Mouse (Mus musculus) left cerebral cortex, postnatal 10 days (tissue): ENCODE data around the gene Olfr91. TPM values are rescaled to one million over a fixed set of nuclear protein-coding genes. Genes with fewer than 3 reads are reported as not detected.
"Not testable (repeated sequence)": the region's sequence is repeated elsewhere in the genome, so short reads cannot be mapped to it uniquely, and the experiment has no call there.

Experiments used
- DNase-seq, 2 experiments: peaks; one replicate each; pipeline ENCODE4 v3.0.0; 2021 to 2022; ENCODE audit warnings: low spot score in 2 of 2, mixed read lengths in 1 of 2; ENCODE audit errors: extremely low spot score in 1 of 2
- intact Hi-C: fragments of 180-260 bp; cut with DNase I; formaldehyde crosslinking; loops from one replicate; pipeline ENCODE4 v1.15.1; 2025
- total RNA-seq, 2 experiments: library from RNA; stranded (reverse); gene quantifications; 2 replicates each; pipeline ENCODE4 v1.2.3; 2021

Olfr91 gene
- not detected for total RNA-seq

- no peak for DNase-seq
Observed at GRCm38 (mm10) chr17:37098178-37098577, at the start of gene Olfr91. Gene Olfr91, minus strand, starts transcription at chr17:37098278.

GRCm38 (mm10) chr17:37131366-37131765, 33.3 kb upstream of the Olfr91 start:
- intact Hi-C loops, DNase-seq: not testable (repeated sequence)

More at GRCm38 (mm10) chr17:37098178-37098577, at the start of gene Olfr91:
- intact Hi-C loops, result no loop called here

DNA sequence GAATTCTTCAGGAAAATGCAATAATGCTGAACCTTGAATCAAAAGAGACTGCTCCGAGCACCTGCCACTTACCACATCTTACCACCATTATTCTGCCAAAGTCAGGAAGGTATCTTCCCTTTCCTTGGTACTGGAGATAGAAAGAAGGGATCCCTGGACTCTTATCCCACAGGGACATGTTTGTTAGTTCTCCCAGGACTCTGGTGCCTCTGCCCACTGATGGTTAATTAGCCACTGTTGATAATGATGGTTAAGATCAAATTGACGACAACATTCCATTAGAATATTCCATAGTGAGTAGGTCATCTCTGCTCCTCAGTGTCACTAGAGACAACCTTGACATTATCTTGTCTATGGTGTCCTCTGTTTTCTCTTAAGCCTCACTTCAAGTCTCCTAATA, 21.9 kb upstream of the Olfr91 start, which contains the start of gene Olfr92:
TSS of gene Olfr92 (minus strand) at position 101 of the 400 bp plus-strand sequence.
- no peak for DNase-seq
- intact Hi-C loops, result no loop called here

DNA sequence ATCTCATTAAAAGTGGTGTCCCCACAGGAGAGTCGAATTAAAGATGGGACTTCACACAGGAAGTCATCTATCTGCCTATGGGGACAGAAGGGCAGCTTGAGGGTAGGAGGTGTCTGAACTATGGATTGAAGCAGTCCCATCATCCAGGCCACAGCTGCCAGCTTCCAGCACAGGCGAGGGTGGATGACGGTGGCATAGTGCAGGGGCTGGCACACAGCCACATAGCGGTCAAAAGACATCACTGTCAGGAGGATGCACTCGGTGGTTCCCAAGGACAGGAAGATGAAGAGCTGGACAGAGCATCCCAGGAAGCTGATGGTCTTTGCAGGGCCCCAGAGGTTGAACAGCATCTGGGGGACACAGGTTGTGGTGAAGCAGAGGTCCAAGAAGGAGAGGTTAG, 4.8 kb downstream of the Olfr91 start:
- no peak for DNase-seq
- intact Hi-C loops, result no loop called here

- intact Hi-C loops, result no loop called here
- no peak for DNase-seq
Observed at GRCm38 (mm10) chr17:37092198-37092597, 5.9 kb downstream of the Olfr91 start.

DNA sequence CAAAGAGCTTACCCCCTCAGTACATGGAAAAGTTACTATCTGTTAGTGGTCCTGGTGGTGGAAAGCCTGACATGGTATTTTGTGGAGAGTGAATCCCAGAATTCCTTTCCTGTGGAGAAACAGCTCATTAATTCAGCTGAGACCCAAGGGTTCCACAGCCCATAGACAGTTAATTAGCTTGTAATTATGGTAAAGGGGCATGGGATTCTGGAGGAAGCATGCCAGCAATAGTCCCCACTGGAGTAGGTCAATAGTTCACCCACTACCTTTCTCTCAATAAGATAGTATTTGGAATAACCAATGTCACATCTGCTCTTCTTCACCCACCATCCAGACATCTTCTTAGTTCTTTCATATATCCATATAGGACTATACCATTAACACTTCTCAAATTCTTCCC, 9.7 kb downstream of the Olfr91 start, which contains the start of gene Olfr90:
TSS of gene Olfr90 (minus strand) at position 101 of the 400 bp plus-strand sequence.
- intact Hi-C loops, result no loop called here
- no peak for DNase-seq

DNA sequence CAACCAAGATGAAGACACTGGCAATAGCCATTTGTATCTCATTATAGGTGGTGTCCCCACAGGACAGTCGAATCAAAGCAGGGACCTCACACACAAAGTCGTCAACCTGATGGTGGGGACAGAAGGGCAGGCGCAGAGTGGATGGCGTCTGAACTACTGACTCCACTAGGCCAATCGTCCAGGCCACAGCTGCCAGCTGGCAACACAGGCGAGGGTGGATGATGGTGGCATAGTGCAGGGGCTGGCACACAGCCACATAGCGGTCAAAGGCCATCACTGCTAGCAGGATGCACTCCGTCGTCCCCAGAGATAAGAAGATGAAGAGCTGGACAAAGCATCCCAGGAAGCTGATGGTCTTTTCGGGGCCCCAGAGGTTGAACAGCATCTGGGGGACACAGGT, 12.5 kb downstream of the Olfr91 start:
- intact Hi-C loops, result no loop called here
- DNase-seq, result no peak

GRCm38 (mm10) chr17:37084632-37085031, 13.4 kb downstream of the Olfr91 start:
- DNase-seq, result no peak
- intact Hi-C loops, result no loop called here

GRCm38 (mm10) chr17:37083327-37083726, 14.8 kb downstream of the Olfr91 start:
- intact Hi-C loops, result loop anchor here (2.0 kb wide), 1 partner anchor 119 kb away; no protein-coding TSS in a partner anchor
- DNase-seq, result peak in 1 of 2 experiments; percentile 64

GRCm38 (mm10) chr17:37081659-37082058, 16.4 kb downstream of the Olfr91 start:
- intact Hi-C loops, result loop anchor here (2.0 kb wide), 1 partner anchor 121 kb away; no protein-coding TSS in a partner anchor
- DNase-seq, result no peak

- intact Hi-C loops, result no loop called here
- DNase-seq, result no peak
Observed at GRCm38 (mm10) chr17:37080119-37080518, 18.0 kb downstream of the Olfr91 start.

DNA sequence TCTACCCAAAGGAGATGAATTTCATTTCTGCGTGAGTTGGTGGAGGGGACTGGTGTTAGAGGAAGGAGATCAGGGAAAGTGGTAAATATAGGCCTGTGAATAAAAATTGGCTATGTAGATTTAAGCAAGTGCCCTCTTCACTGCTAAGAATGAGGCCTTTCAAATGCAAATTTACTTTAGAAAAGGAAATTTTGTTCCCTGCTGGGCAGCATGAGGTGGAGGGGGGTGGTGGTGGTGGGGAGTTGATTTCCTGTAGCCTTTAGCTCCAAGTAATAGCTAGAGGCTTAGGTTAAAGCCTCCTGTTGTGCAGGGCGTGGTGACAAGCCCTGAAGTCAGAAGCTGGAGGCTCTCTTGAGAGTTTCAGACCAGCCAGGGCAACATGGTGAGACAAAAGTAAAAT, 19.1 kb downstream of the Olfr91 start:
- no peak for DNase-seq
- intact Hi-C loops, result no loop called here

- no peak for DNase-seq
- intact Hi-C loops, result no loop called here
Observed at GRCm38 (mm10) chr17:37078193-37078592, 19.9 kb downstream of the Olfr91 start.

DNA sequence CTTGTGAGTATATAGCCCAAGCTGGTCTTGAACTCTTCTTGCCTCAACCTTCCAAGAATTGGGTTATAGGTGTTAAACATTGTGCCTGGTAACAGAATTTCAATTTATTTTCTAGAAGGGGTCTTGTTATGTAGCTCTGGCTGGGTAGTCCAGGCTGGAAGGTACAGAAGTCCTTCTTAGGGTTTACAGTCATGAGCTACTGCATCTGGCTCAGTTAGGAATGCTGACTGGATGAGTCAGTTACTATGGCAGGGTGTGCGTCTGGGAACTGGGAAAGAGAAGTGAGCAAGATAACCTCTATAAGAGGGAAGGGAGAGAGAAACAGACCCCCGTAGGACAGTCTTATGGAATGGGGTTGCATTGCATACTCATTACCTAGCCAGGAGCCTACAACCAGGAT, 22.3 kb downstream of the Olfr91 start:
- intact Hi-C loops, result no loop called here
- DNase-seq, result no peak

DNA sequence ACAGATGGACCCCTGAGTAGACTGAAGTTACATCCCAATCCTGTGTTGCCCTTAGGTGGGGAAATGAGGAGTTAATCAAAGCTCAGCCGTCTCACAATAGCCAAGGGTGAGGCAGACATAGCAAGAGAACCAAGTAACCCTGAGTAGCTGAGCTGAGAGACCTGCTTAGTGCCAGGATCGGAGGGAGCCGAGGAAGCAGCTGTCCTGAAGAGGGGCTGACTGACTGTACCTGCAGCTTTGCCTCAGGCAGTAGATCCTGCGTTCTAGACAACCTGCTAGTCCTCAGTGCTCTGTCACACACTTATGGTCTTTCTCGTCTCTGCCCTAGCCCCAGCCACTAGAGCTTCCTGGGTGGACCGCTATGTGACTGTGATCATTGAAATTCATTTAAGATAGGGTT, 22.9 kb downstream of the Olfr91 start:
- DNase-seq, result no peak
- intact Hi-C loops, result no loop called here

DNA sequence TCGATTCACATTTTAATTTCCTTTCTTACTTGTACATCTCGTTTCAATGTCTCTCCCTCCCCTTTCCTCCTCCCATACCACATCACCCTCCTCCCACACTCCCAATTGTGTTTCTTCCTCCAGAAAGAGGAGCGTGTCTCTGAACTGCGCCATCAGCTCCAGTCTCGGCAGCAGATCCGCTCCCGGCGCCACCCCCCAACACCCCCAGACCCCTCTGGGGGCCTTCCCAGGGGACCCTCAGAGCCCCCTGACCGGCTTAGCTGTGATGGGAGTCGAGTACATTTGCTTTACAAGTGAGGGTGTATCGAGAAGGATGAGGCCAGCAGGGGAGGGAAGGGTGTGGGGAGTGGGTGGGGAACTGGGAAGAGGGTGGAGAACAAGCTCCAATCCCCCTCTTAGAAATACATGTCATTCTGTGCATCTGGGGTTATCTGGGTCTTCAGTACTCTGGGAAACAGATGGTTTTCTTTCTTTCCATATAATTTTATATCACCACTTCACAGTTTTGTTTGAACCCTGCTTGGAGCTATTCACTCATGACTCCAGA, 25.3 kb downstream of the Olfr91 start:
- no peak for DNase-seq
- intact Hi-C loops, result no loop called here

- intact Hi-C loops, result no loop called here
- DNase-seq, result no peak
Observed at GRCm38 (mm10) chr17:37072080-37072729, 25.9 kb downstream of the Olfr91 start.

DNA sequence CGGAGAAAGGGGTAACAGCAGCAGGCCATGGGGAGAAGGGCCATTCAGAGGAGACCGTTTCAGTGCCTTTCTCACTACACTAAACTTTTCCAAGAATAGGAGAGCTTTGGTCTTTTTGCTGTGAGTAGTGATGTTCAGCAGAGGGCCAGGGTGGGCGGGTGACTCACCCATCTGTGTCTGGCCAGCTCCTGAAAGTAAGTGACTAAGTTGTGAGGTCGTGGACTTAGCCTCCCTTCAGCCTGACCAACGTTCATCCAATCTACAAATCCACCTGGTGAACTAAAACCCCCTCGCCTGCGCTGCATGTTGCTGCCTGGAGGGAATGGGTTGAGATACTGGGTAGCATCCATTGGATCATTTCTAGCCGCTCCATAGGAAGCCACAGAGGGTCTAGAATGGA, 28.0 kb downstream of the Olfr91 start:
- intact Hi-C loops, result no loop called here
- no peak for DNase-seq

GRCm38 (mm10) chr17:37067861-37068260, 30.2 kb downstream of the Olfr91 start:
- intact Hi-C loops, result no loop called here
- no peak for DNase-seq

GRCm38 (mm10) chr17:37065993-37066392, 32.1 kb downstream of the Olfr91 start:
- intact Hi-C loops, result no loop called here
- no peak for DNase-seq
